Mouse (Mus musculus): Measurements from ENCODE around the gene Nyap2. TPM values are rescaled to one million over a fixed set of nuclear protein-coding genes. Genes with fewer than 3 reads are reported as not detected.

Nyap2 gene
- 0.02 and 0.03 TPM in 2 replicates for polyA plus RNA-seq (2015; fragmentation: Nextera tagmentation; extraction: Ambion mirVana)

GRCm38 (mm10) chr1:81076831-81077664, at the start of gene Nyap2:
Gene Nyap2, plus strand, starts transcription at chr1:81076950.
- Histone ChIP-seq H3K4me1 (replicated peaks) (no peaks in the 10 kb centered on the region), H3K36me3 (no peaks in the 10 kb centered on the region), H3K9ac (no peak within 1 kb of the TSS), H3K27ac (no peak within 1 kb of the TSS), H3K27me3 (no peaks in the 10 kb centered on the region), H3K9me3 (replicated peaks) (no peaks in the 10 kb centered on the region), H3K4me3 (replicated peaks) (no peak within 1 kb of the TSS), H3K4me2 (no peak within 1 kb of the TSS)
- 31% methylated on average over 16 of the region's 16 CpGs for WGBS (ENCODE audit: insufficient replicate concordance)
- DNase-seq (no peak), ATAC-seq (ENCODE audit: low read depth) (no peak)

- no peaks in the 10 kb centered on the region for H3K9me3 ChIP-seq (replicated peaks)
- no peaks in the 10 kb centered on the region for H3K27me3 ChIP-seq
- ATAC-seq (ENCODE audit: low read depth) (no peak), DNase-seq (no peak)
- no peak overlapping the region for H3K27ac ChIP-seq
- no peak overlapping the region for H3K4me2 ChIP-seq
- H3K36me3 ChIP-seq = no peaks in the 10 kb centered on the region
- WGBS (ENCODE audit: insufficient replicate concordance) = 53% methylated on average over 5 of the region's 5 CpGs
- no peaks in the 10 kb centered on the region for H3K4me1 ChIP-seq (replicated peaks)
- H3K4me3 ChIP-seq (replicated peaks) = no peak overlapping the region
- H3K9ac ChIP-seq = no peak overlapping the region
Measured at GRCm38 (mm10) chr1:81042907-81043868, 33.6 kb upstream of the Nyap2 start.

DNA sequence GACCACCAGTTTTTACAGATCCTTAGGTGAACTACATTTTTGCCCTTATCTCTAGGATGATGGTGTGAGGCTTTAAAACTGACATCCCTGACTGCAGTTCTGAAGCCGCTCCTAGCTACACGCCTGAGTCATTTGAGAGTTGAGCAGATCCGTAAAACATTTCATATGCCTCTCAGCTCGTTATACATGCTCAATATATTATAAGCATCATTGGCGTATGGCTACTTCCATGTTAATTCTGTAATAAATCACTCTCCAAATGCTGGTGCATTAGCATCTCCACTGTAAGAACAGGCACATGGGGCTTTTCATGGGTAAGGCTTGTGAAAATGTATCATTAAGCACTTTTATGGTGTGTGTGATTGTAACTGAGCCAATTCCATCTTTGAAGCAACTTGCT, 18.4 kb upstream of the Nyap2 start:
- no peaks in the 10 kb centered on the region for H3K27me3 ChIP-seq
- 62% methylated on average over 5 of the region's 5 CpGs for WGBS (ENCODE audit: insufficient replicate concordance)

GRCm38 (mm10) chr1:81058835-81059234, 17.9 kb upstream of the Nyap2 start:
- Histone ChIP-seq H3K27me3 (no peaks in the 10 kb centered on the region), H3K36me3 (no peaks in the 10 kb centered on the region), H3K9me3 (replicated peaks) (0 out of 2 replicates have a peak, but pooled peaks cover 4% of the 10 kb centered on the region), H3K4me2 (no peak overlapping the region), H3K9ac (no peak overlapping the region), H3K27ac (no peak overlapping the region), H3K4me1 (replicated peaks) (no peaks in the 10 kb centered on the region), H3K4me3 (replicated peaks) (no peak overlapping the region)
- ATAC-seq (ENCODE audit: low read depth) = no peak
- DNase-seq = no peak
- WGBS (ENCODE audit: insufficient replicate concordance) = 50% methylated on average over 2 of the region's 2 CpGs

More for the DNA sequence above, 18.4 kb upstream of the Nyap2 start:
- H3K36me3 ChIP-seq = no peaks in the 10 kb centered on the region
- no peaks in the 10 kb centered on the region for H3K4me1 ChIP-seq (replicated peaks)
- no peak overlapping the region for H3K9ac ChIP-seq
- H3K9me3 ChIP-seq (replicated peaks) = 0 out of 2 replicates have a peak, but pooled peaks cover 4% of the 10 kb centered on the region
- no peak overlapping the region for H3K4me3 ChIP-seq (replicated peaks)
- no peak overlapping the region for H3K4me2 ChIP-seq
- no peak for ATAC-seq (ENCODE audit: low read depth)
- no peak overlapping the region for H3K27ac ChIP-seq
- no peak for DNase-seq

GRCm38 (mm10) chr1:81062811-81063210, 13.9 kb upstream of the Nyap2 start:
- Histone ChIP-seq H3K9me3 (replicated peaks) (0 out of 2 replicates have a peak, but pooled peaks cover 4% of the 10 kb centered on the region), H3K9ac (no peak overlapping the region), H3K36me3 (no peaks in the 10 kb centered on the region), H3K4me1 (replicated peaks) (no peaks in the 10 kb centered on the region), H3K4me2 (no peak overlapping the region), H3K27ac (no peak overlapping the region), H3K4me3 (replicated peaks) (no peak overlapping the region), H3K27me3 (no peaks in the 10 kb centered on the region)
- ATAC-seq (ENCODE audit: low read depth) = no peak
- 72% methylated on average over 2 of the region's 2 CpGs for WGBS (ENCODE audit: insufficient replicate concordance)
- DNase-seq = no peak

DNA sequence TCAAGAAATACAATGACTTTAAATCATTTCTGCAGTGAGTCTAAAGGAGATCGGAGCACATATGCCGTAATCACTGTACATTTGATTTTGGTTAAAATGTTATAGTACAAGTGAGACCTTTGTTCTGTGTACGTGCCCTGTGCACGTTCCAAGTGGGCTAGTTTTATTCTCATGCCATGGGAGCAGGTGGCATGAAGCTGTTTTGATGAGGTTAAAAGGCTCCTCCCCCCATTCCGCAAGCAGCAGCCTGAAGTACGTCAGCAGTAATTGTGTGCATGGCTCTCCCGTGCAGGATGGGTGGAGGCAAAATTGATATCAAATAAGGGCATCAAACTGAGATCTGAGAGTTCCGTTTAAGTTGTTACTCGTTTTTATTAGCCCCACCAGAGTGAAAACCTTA, 491 bp upstream of the Nyap2 start:
- Histone ChIP-seq H3K9ac (no peak overlapping the region), H3K27ac (no peak overlapping the region), H3K4me2 (no peak overlapping the region), H3K4me1 (replicated peaks) (no peaks in the 10 kb centered on the region), H3K27me3 (no peaks in the 10 kb centered on the region), H3K9me3 (replicated peaks) (no peaks in the 10 kb centered on the region), H3K4me3 (replicated peaks) (no peak overlapping the region), H3K36me3 (no peaks in the 10 kb centered on the region)
- no peak for ATAC-seq (ENCODE audit: low read depth)
- WGBS (ENCODE audit: insufficient replicate concordance) = 59% methylated on average over 9 of the region's 9 CpGs
- no peak for DNase-seq

- Histone ChIP-seq H3K9ac (no peak overlapping the region), H3K27me3 (no peaks in the 10 kb centered on the region), H3K4me2 (no peak overlapping the region), H3K36me3 (no peaks in the 10 kb centered on the region), H3K4me1 (replicated peaks) (no peaks in the 10 kb centered on the region), H3K9me3 (replicated peaks) (no peaks in the 10 kb centered on the region), H3K27ac (no peak overlapping the region), H3K4me3 (replicated peaks) (no peak overlapping the region)
- 61% methylated on average over 9 of the region's 9 CpGs for WGBS (ENCODE audit: insufficient replicate concordance)
- DNase-seq (no peak), ATAC-seq (ENCODE audit: low read depth) (no peak)
Measured at GRCm38 (mm10) chr1:81077665-81078314, 1.0 kb downstream of the Nyap2 start.

- Histone ChIP-seq H3K4me3 (replicated peaks) (no peak overlapping the region), H3K36me3 (no peaks in the 10 kb centered on the region), H3K9me3 (replicated peaks) (no peaks in the 10 kb centered on the region), H3K27ac (no peak overlapping the region), H3K4me1 (replicated peaks) (no peaks in the 10 kb centered on the region), H3K4me2 (no peak overlapping the region), H3K27me3 (no peaks in the 10 kb centered on the region), H3K9ac (no peak overlapping the region)
- 61% methylated on average over 5 of the region's 5 CpGs for WGBS (ENCODE audit: insufficient replicate concordance)
- ATAC-seq (ENCODE audit: low read depth) (no peak), DNase-seq (no peak)
Measured at GRCm38 (mm10) chr1:81087485-81087884, 10.7 kb downstream of the Nyap2 start.

GRCm38 (mm10) chr1:81090400-81090799, 13.7 kb downstream of the Nyap2 start:
- Histone ChIP-seq H3K4me2 (no peak overlapping the region), H3K4me1 (replicated peaks) (no peaks in the 10 kb centered on the region), H3K4me3 (replicated peaks) (no peak overlapping the region), H3K9ac (no peak overlapping the region), H3K36me3 (no peaks in the 10 kb centered on the region), H3K27ac (no peak overlapping the region), H3K27me3 (no peaks in the 10 kb centered on the region), H3K9me3 (replicated peaks) (no peaks in the 10 kb centered on the region)
- ATAC-seq (ENCODE audit: low read depth) (no peak), DNase-seq (no peak)
- WGBS (ENCODE audit: insufficient replicate concordance) = 69% methylated on average over 1 of the region's 1 CpGs

DNA sequence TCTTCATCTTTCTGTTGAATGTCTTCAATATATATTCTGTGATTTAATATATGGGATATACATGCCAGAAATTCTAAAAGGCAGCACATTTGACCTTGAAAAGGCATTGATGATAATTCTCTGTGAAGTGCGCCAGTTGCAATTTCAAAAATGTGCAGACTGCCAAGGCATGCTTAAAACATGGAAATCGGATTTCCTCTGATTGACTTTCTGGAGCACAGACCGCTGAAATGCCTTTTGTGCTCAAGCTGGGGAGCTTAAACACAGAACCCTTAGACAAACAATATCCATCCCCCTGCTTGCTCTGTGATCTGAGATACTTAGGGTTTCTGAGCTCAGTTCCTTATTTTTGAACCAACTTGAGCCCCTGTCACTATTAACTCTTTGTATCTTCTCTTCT, 14.2 kb downstream of the Nyap2 start:
- Histone ChIP-seq H3K9me3 (replicated peaks) (no peaks in the 10 kb centered on the region), H3K4me3 (replicated peaks) (no peak overlapping the region), H3K4me2 (no peak overlapping the region), H3K9ac (no peak overlapping the region), H3K4me1 (replicated peaks) (no peaks in the 10 kb centered on the region), H3K36me3 (no peaks in the 10 kb centered on the region), H3K27ac (no peak overlapping the region), H3K27me3 (no peaks in the 10 kb centered on the region)
- WGBS (ENCODE audit: insufficient replicate concordance) = 53% methylated on average over 3 of the region's 3 CpGs
- DNase-seq = no peak
- ATAC-seq (ENCODE audit: low read depth) = no peak

GRCm38 (mm10) chr1:81092056-81092455, 15.3 kb downstream of the Nyap2 start:
- 57% methylated on average over 2 of the region's 2 CpGs for WGBS (ENCODE audit: insufficient replicate concordance)
- no peak overlapping the region for H3K4me3 ChIP-seq (replicated peaks)
- no peaks in the 10 kb centered on the region for H3K36me3 ChIP-seq
- no peak overlapping the region for H3K4me2 ChIP-seq
- H3K4me1 ChIP-seq (replicated peaks) = no peaks in the 10 kb centered on the region
- H3K27ac ChIP-seq = no peak overlapping the region
- H3K9me3 ChIP-seq (replicated peaks) = no peaks in the 10 kb centered on the region
- no peaks in the 10 kb centered on the region for H3K27me3 ChIP-seq
- DNase-seq (no peak), ATAC-seq (ENCODE audit: low read depth) (no peak)
- H3K9ac ChIP-seq = no peak overlapping the region

All from liver, embryonic 13.5 days (tissue).